Mouse (Mus musculus) ES-Bruce4 (cell line): Measurements from ENCODE around the gene Gpr27.

Experiments used
- CTCF ChIP-seq: IDR thresholded peaks from one replicate; pipeline ENCODE4 v1.8.1; 2011; ENCODE audit warnings: low read depth, low read length
- EP300 ChIP-seq: IDR thresholded peaks from 2 replicates; pipeline ENCODE4 v1.6.1; 2011; ENCODE audit warnings: low read depth, low read length; ENCODE audit not compliant: insufficient read depth
- POLR2A ChIP-seq: IDR thresholded peaks from one replicate; pipeline ENCODE4 v1.8.1; 2011; ENCODE audit warnings: low read length; ENCODE audit not compliant: insufficient read depth

DNA sequence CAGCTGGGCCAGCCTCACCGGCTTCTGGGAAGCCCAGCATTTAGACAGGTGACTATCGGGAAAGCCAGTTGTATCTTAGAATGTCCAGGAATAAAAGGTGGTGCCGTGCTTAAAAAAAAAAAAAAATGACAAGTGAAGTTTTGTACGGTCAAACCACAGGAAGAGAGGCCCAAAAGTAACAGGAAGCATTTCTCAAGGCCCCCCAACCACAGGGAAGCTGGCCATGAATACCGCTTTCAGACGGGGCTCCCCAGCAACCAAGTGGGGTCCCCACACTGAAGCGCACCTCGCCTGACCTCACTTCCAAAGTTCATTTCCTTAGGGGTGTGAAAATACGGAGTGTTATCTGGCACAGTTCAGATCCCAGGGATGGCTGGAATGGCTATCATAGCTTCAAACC, 28.6 kb downstream of the Gpr27 start:
- TF ChIP-seq EP300 (no peak), CTCF (no peak), POLR2A (no peak)
